Mouse (Mus musculus) midbrain, embryonic 16.5 days (tissue): ENCODE measurements around the gene Celsr3. TPM values are rescaled to one million over a fixed set of nuclear protein-coding genes. Genes with fewer than 3 reads are reported as not detected.

Experiments used
- ATAC-seq: fragments of 200-750 bp; cut with Nextera tagmentation; 2 replicates; pipeline ENCODE4 v1.8.0; 2017; ENCODE audit warnings: moderate TSS enrichment
- H3K27ac ChIP-seq: fragments of 300-500 bp; sonication (generic); 2 replicates; pipeline ENCODE4 v1.5.1; 2014; ENCODE audit warnings: mild to moderate bottlenecking, low read length, mixed read lengths
- H3K27me3 ChIP-seq: fragments of 300-500 bp; sonication (generic); 2 replicates; pipeline ENCODE4 v1.6.1; 2014; ENCODE audit warnings: low read depth, low read length, mixed read lengths; ENCODE audit not compliant: control insufficient read depth, insufficient read depth
- H3K36me3 ChIP-seq: fragments of 300-500 bp; sonication (generic); 2 replicates; pipeline ENCODE4 v1.6.1; 2014; ENCODE audit warnings: mild to moderate bottlenecking, low read length, moderate library complexity, mixed read lengths; ENCODE audit not compliant: control insufficient read depth, insufficient read depth
- H3K4me1 ChIP-seq: fragments of 300-500 bp; sonication (generic); 2 replicates; pipeline ENCODE4 v1.6.1; 2014; ENCODE audit warnings: mild to moderate bottlenecking, low read length, mixed read lengths; ENCODE audit not compliant: control insufficient read depth, insufficient read depth
- H3K4me2 ChIP-seq: fragments of 300-500 bp; sonication (generic); 2 replicates; pipeline ENCODE4 v1.6.1; 2014; ENCODE audit warnings: mild to moderate bottlenecking, low read length, mixed read lengths
- H3K4me3 ChIP-seq: fragments of 300-500 bp; sonication (generic); 2 replicates; pipeline ENCODE4 v1.5.1; 2014; ENCODE audit warnings: low read depth, mild to moderate bottlenecking, low read length, moderate library complexity, mixed read lengths
- H3K9ac ChIP-seq: fragments of 300-500 bp; sonication (generic); 2 replicates; pipeline ENCODE4 v1.6.1; 2014; ENCODE audit warnings: low read depth, low read length, mixed read lengths
- H3K9me3 ChIP-seq: fragments of 300-500 bp; sonication (generic); replicated peaks from 2 replicates; pipeline ENCODE4 v1.6.1; 2014; ENCODE audit warnings: mild to moderate bottlenecking, low read length, mixed read lengths; ENCODE audit not compliant: control insufficient read depth, poor library complexity, severe bottlenecking
- WGBS: fragments of 180-500 bp; shearing (Covaris S2); extraction: QIAGEN DNeasy Blood & Tissue Kit; methylation state at CpG from one replicate; pipeline ENCODE4 v1.1.7; 2014; 5-methylcytosine and 5-hydroxymethylcytosine counted together
- polyA plus RNA-seq: library from polyadenylated mRNA; unstranded; fragments of >200 nt; fragmentation: Nextera tagmentation; extraction: Ambion mirVana; gene quantifications from 2 replicates; pipeline ENCODE4 v1.2.1, GENCODE M21; 2015

The Celsr3 gene
- polyA plus RNA-seq, 1 experiment from 2014 or later = 12.7 TPM

- no peak overlapping the region for H3K27ac ChIP-seq
- ATAC-seq = no peak
- peaks cover 66% of the 10 kb centered on the region for H3K4me1 ChIP-seq
- H3K27me3 ChIP-seq = no peaks in the 10 kb centered on the region
- no peak overlapping the region for H3K9ac ChIP-seq
- H3K36me3 ChIP-seq = no peaks in the 10 kb centered on the region
- peak overlapping the region; percentile 87; the same call in 1 of the 2 replicates for H3K4me3 ChIP-seq
- H3K4me2 ChIP-seq = peak overlapping the region; percentile 94
- 83% methylated on average over 1 of the region's 1 CpGs for WGBS
- no peaks in the 10 kb centered on the region for H3K9me3 ChIP-seq
These were observed 39.6 kb upstream of the Celsr3 start for GRCm38 (mm10) chr9:108786494-108786893.

GRCm38 (mm10) chr9:108787080-108787479, 39.0 kb upstream of the Celsr3 start:
- no peak overlapping the region for H3K27ac ChIP-seq
- no peaks in the 10 kb centered on the region for H3K9me3 ChIP-seq
- peak overlapping the region; percentile 6; the same call in 1 of the 2 replicates for H3K4me3 ChIP-seq
- H3K27me3 ChIP-seq = no peaks in the 10 kb centered on the region
- H3K36me3 ChIP-seq = no peaks in the 10 kb centered on the region
- 92% methylated on average over 2 of the region's 2 CpGs for WGBS
- no peak overlapping the region for H3K9ac ChIP-seq
- peaks cover 72% of the 10 kb centered on the region for H3K4me1 ChIP-seq
- peak overlapping the region; percentile 94 for H3K4me2 ChIP-seq
- no peak for ATAC-seq

DNA sequence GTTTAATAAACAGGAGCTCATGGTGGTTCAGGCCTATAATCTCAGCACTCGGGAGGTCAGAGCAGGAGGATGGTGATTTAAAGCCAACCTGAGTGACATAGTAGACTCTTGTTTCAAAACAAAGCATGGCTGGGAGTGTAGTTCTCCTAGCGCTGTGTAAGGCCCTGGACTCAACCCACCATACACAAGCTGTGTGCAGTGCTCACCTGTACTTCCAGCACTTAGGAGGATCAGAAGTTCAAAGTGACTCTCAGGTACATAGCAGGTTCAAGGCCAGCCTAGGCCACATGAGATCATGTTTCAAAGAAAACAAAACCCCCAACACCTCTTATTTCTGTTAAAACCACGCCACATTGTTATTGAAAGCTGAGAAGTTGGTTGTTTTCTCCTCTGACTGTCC, 37.4 kb upstream of the Celsr3 start:
- no peaks in the 10 kb centered on the region for H3K36me3 ChIP-seq
- H3K4me3 ChIP-seq = no peak overlapping the region
- WGBS = 79% methylated on average over 3 of the region's 3 CpGs
- H3K27me3 ChIP-seq = no peaks in the 10 kb centered on the region
- no peak overlapping the region for H3K27ac ChIP-seq
- 0 out of 2 replicates have a peak overlapping the region, but pooled peaks have one; percentile 94 for H3K4me2 ChIP-seq
- H3K4me1 ChIP-seq = peaks cover 79% of the 10 kb centered on the region
- no peak overlapping the region for H3K9ac ChIP-seq
- ATAC-seq = no peak
- H3K9me3 ChIP-seq = no peaks in the 10 kb centered on the region

- WGBS = 84% methylated on average over 1 of the region's 1 CpGs
- H3K4me2 ChIP-seq = no peak overlapping the region
- peaks cover 8% of the 10 kb centered on the region for H3K36me3 ChIP-seq
- H3K9me3 ChIP-seq = no peaks in the 10 kb centered on the region
- no peak overlapping the region for H3K27ac ChIP-seq
- H3K4me3 ChIP-seq = no peak overlapping the region
- no peak overlapping the region for H3K9ac ChIP-seq
- no peaks in the 10 kb centered on the region for H3K27me3 ChIP-seq
- H3K4me1 ChIP-seq = peaks cover 87% of the 10 kb centered on the region
- no peak for ATAC-seq
These were observed 33.8 kb upstream of the Celsr3 start for GRCm38 (mm10) chr9:108792307-108792706.

DNA sequence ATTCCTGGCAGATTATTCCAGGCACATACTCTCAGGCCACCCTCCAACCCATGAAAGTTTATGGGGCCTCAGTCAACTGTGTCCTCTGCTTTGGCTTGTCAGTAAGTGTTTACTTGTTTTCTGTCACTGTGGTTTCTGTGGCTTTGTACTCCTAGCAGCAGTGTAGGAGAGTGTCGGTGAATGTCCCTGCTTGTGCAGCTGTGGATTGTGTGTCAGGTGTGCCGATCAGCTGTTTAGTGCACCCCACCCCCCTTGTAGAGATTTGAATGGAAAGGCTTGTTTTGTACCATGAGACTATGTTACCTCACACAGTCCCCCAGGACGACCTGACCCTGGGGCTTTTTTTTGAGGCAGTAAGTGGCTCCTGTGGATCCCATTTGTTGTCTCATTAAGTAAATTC, 33.4 kb upstream of the Celsr3 start:
- ATAC-seq = no peak
- Histone ChIP-seq H3K36me3 (peaks cover 10% of the 10 kb centered on the region), H3K4me1 (peaks cover 82% of the 10 kb centered on the region), H3K27me3 (no peaks in the 10 kb centered on the region), H3K9ac (no peak overlapping the region), H3K4me3 (no peak overlapping the region), H3K9me3 (no peaks in the 10 kb centered on the region), H3K27ac (no peak overlapping the region), H3K4me2 (no peak overlapping the region)
- 46% methylated on average over 3 of the region's 3 CpGs for WGBS

DNA sequence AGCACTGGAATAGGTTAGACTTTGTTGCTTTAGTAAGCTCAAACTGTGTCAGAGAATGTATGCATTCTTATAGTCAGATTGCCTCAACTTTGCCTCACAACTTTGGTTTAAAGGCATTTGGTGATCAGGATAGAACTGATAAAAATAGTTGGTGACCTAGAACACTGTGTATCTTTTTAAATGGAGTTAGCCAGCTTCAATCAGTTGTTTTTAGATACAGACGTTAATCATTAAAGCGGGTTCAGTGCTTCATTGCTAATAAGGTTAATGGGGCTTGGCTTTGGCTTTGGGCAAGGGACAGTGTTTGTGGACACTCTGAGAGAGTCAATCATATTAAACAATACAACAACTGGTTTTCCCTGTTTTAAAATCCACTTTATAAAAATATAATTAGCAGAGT, 30.8 kb upstream of the Celsr3 start:
- Histone ChIP-seq H3K4me1 (peaks cover 60% of the 10 kb centered on the region), H3K27ac (no peak overlapping the region), H3K4me2 (no peak overlapping the region), H3K27me3 (no peaks in the 10 kb centered on the region), H3K4me3 (no peak overlapping the region), H3K9me3 (no peaks in the 10 kb centered on the region), H3K9ac (no peak overlapping the region), H3K36me3 (peaks cover 27% of the 10 kb centered on the region)
- no peak for ATAC-seq
- 68% methylated on average over 2 of the region's 2 CpGs for WGBS

DNA sequence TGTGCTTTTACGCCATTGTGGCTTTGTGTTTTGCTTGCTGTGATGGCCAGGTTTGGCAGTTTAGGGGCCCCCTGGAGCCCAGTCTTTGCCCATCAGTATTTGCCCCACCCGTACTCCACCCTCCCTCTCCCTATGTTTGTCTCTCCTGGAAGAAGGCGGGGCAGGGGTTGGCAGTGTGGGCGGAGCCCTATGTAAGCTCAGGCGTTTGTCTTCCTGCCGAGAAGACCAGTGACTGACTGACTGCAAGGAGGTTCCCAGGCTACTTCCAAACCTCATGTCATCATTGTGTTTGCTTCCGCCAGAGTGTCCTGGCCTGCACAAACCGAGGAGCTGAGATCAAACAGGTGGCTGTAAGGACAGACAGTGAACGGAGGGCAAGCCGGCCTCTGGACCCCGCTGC, 30.4 kb upstream of the Celsr3 start:
- no peak for ATAC-seq
- no peak overlapping the region for H3K9ac ChIP-seq
- no peak overlapping the region for H3K27ac ChIP-seq
- H3K27me3 ChIP-seq = no peaks in the 10 kb centered on the region
- 38% methylated on average over 11 of the region's 11 CpGs for WGBS
- no peaks in the 10 kb centered on the region for H3K9me3 ChIP-seq
- no peak overlapping the region for H3K4me2 ChIP-seq
- peaks cover 27% of the 10 kb centered on the region for H3K36me3 ChIP-seq
- no peak overlapping the region for H3K4me3 ChIP-seq
- H3K4me1 ChIP-seq = peaks cover 56% of the 10 kb centered on the region

DNA sequence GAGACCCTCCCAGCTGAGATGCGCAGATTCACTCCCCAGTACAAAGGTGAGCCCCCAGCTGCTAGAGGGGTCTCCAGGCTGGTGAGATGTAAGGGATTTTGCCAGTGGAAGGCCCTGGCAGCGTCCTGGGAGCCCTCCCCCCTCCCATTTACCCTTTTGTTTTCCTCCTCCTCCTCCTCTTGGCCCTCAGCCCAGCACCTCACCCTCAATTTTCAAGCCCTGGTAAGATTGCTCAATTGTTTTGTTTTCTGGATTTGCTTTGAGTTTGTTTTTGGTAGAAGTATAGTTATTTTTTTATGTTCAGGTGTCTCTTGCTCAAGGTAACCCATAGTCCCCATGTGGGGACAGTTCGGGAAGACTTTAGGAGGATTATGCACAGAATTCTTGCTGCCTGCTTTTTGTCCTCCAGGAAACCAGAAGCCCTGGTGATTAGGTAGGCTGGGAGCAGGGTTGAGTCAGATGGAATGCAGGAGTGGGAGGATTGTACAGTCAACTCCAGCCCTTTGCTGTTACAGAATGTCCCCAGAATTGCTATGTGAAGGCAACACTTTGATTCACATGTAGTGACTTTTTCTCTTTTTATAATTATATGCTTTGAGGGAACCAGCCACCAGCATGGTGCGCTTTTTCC, 29.7 kb upstream of the Celsr3 start:
- peaks cover 50% of the 10 kb centered on the region for H3K4me1 ChIP-seq
- H3K27me3 ChIP-seq = no peaks in the 10 kb centered on the region
- ATAC-seq = no peak
- H3K9me3 ChIP-seq = no peaks in the 10 kb centered on the region
- H3K36me3 ChIP-seq = peaks cover 31% of the 10 kb centered on the region
- H3K4me2 ChIP-seq = no peak overlapping the region
- H3K27ac ChIP-seq = no peak overlapping the region
- no peak overlapping the region for H3K9ac ChIP-seq
- 52% methylated on average over 4 of the region's 4 CpGs for WGBS
- no peak overlapping the region for H3K4me3 ChIP-seq

- Histone ChIP-seq H3K9ac (no peak overlapping the region), H3K9me3 (no peaks in the 10 kb centered on the region), H3K27ac (no peak overlapping the region), H3K4me3 (no peak overlapping the region), H3K4me2 (no peak overlapping the region), H3K36me3 (peaks cover 35% of the 10 kb centered on the region), H3K4me1 (peaks cover 40% of the 10 kb centered on the region), H3K27me3 (no peaks in the 10 kb centered on the region)
- no peak for ATAC-seq
- WGBS = 90% methylated on average over 7 of the region's 7 CpGs
These were observed 28.6 kb upstream of the Celsr3 start for GRCm38 (mm10) chr9:108797477-108797876.
